Mouse (Mus musculus) heart, postnatal 0 days (tissue): Measurements from ENCODE around the gene Slc5a1. TPM values are rescaled to one million over a fixed set of nuclear protein-coding genes. Genes with fewer than 3 reads are reported as not detected.

Experiments used
- ATAC-seq: fragments of 200-750 bp; cut with Nextera tagmentation; 2 replicates; pipeline ENCODE4 v1.8.0; 2017; ENCODE audit warnings: low read depth, moderate number of reproducible peaks, moderate library complexity; ENCODE audit not compliant: insufficient read depth
- DNase-seq: peaks from one replicate; pipeline ENCODE4 v3.0.0-alpha.2; 2016; ENCODE audit warnings: low spot score
- H3K27ac ChIP-seq: fragments of 300-500 bp; sonication (generic); 2 replicates; pipeline ENCODE4 v1.5.1; 2014; ENCODE audit warnings: low read depth, mild to moderate bottlenecking
- H3K27me3 ChIP-seq: fragments of 300-500 bp; sonication (generic); 2 replicates; pipeline ENCODE4 v1.6.1; 2014; ENCODE audit warnings: low read length, mixed read lengths; ENCODE audit not compliant: control insufficient read depth, insufficient read depth
- H3K36me3 ChIP-seq: fragments of 300-500 bp; sonication (generic); replicated peaks from 2 replicates; pipeline ENCODE4 v1.6.1; 2014; ENCODE audit warnings: low read length, mixed read lengths; ENCODE audit not compliant: control insufficient read depth, insufficient read depth
- H3K4me1 ChIP-seq: fragments of 300-500 bp; sonication (generic); 2 replicates; pipeline ENCODE4 v1.6.1; 2014; ENCODE audit warnings: antibody characterized with exemption; ENCODE audit not compliant: control insufficient read depth, insufficient read depth
- H3K4me2 ChIP-seq: fragments of 300-500 bp; sonication (generic); 2 replicates; pipeline ENCODE4 v1.6.1; 2014; ENCODE audit warnings: low read depth, mild to moderate bottlenecking, low read length, moderate library complexity
- H3K4me3 ChIP-seq: fragments of 300-500 bp; sonication (generic); 2 replicates; pipeline ENCODE4 v1.5.1; 2014; ENCODE audit warnings: low read depth, low read length
- H3K9ac ChIP-seq: fragments of 300-500 bp; sonication (generic); replicated peaks from 2 replicates; pipeline ENCODE4 v1.6.1; 2014; ENCODE audit warnings: low read depth, low read length, mixed read lengths
- H3K9me3 ChIP-seq: fragments of 300-500 bp; sonication (generic); replicated peaks from 2 replicates; pipeline ENCODE4 v1.6.1; 2016; ENCODE audit warnings: low read length; ENCODE audit not compliant: control insufficient read depth
- CTCF ChIP-seq: IDR thresholded peaks from 2 replicates; pipeline ENCODE4 v1.5.1; 2016; ENCODE audit warnings: antibody characterized with exemption, control low read depth, low read depth
- EP300 ChIP-seq: IDR thresholded peaks from 2 replicates; pipeline ENCODE4 v1.6.1; 2016; ENCODE audit warnings: antibody characterized with exemption, low read depth
- WGBS: fragments of 180-500 bp; shearing (Covaris S2); extraction: QIAGEN DNeasy Blood & Tissue Kit; methylation state at CpG from one replicate; pipeline ENCODE4 v1.1.7; 2014; 5-methylcytosine and 5-hydroxymethylcytosine counted together
- polyA plus RNA-seq: library from polyadenylated mRNA; unstranded; fragments of >200 nt; fragmentation: Nextera tagmentation; extraction: Ambion mirVana; gene quantifications from 2 replicates; pipeline ENCODE4 v1.2.1, GENCODE M21; 2015
- total RNA-seq: library from RNA; depleted of rRNA; stranded (reverse); fragments of >200 nt; gene quantifications from 2 replicates; pipeline ENCODE4 v1.2.3, GENCODE M21; 2014; ENCODE audit warnings: low replicate concordance

Slc5a1 gene
- total and polyA plus RNA-seq, 2 experiments from 2014 or later, result not detected

GRCm38 (mm10) chr5:33107056-33107455 is 3.0 kb downstream of the Slc5a1 start:
- Histone ChIP-seq H3K9me3 (no peaks in the 10 kb centered on the region), H3K4me1 (no peaks in the 10 kb centered on the region), H3K4me3 (no peak overlapping the region), H3K9ac (no peak overlapping the region), H3K36me3 (no peaks in the 10 kb centered on the region), H3K27ac (no peak overlapping the region), H3K4me2 (no peak overlapping the region), H3K27me3 (peaks cover 22% of the 10 kb centered on the region)
- DNase-seq (no peak), ATAC-seq (no peak)
- 62% methylated on average over 6 of the region's 6 CpGs for WGBS
- TF ChIP-seq EP300 (no peak), CTCF (no peak)

GRCm38 (mm10) chr5:33107778-33108405 is 3.9 kb downstream of the Slc5a1 start:
- Histone ChIP-seq H3K36me3 (no peaks in the 10 kb centered on the region), H3K27ac (no peak overlapping the region), H3K27me3 (peaks cover 22% of the 10 kb centered on the region), H3K4me2 (no peak overlapping the region), H3K9me3 (no peaks in the 10 kb centered on the region), H3K4me3 (no peak overlapping the region), H3K9ac (no peak overlapping the region), H3K4me1 (no peaks in the 10 kb centered on the region)
- DNase-seq (no peak), ATAC-seq (no peak)
- 78% methylated on average over 14 of the region's 14 CpGs for WGBS
- TF ChIP-seq CTCF, result no peak
- no peak for TF ChIP-seq EP300

GRCm38 (mm10) chr5:33121871-33122315 is 17.9 kb downstream of the Slc5a1 start:
- H3K36me3 ChIP-seq, result no peaks in the 10 kb centered on the region
- no peak overlapping the region for H3K9ac ChIP-seq
- H3K4me2 ChIP-seq, result no peak overlapping the region
- no peaks in the 10 kb centered on the region for H3K9me3 ChIP-seq
- 54% methylated on average over 4 of the region's 4 CpGs for WGBS
- ATAC-seq, result no peak
- H3K27me3 ChIP-seq, result no peaks in the 10 kb centered on the region
- H3K27ac ChIP-seq, result no peak overlapping the region
- TF ChIP-seq CTCF (no peak), EP300 (no peak)
- DNase-seq, result no peak
- no peak overlapping the region for H3K4me3 ChIP-seq
- no peaks in the 10 kb centered on the region for H3K4me1 ChIP-seq

- WGBS, result 54% methylated on average over 3 of the region's 3 CpGs
- ATAC-seq, result no peak
Measured at GRCm38 (mm10) chr5:33123658-33124057, 19.6 kb downstream of the Slc5a1 start.

GRCm38 (mm10) chr5:33125318-33125717 is 21.3 kb downstream of the Slc5a1 start:
- Histone ChIP-seq H3K4me1 (no peaks in the 10 kb centered on the region), H3K9me3 (no peaks in the 10 kb centered on the region), H3K27me3 (no peaks in the 10 kb centered on the region), H3K4me2 (no peak overlapping the region), H3K4me3 (no peak overlapping the region), H3K36me3 (no peaks in the 10 kb centered on the region), H3K27ac (no peak overlapping the region), H3K9ac (no peak overlapping the region)
- TF ChIP-seq EP300 (no peak), CTCF (no peak)
- ATAC-seq (no peak), DNase-seq (no peak)
- 84% methylated on average over 4 of the region's 4 CpGs for WGBS

More at GRCm38 (mm10) chr5:33123658-33124057, 19.6 kb downstream of the Slc5a1 start:
- H3K27me3 ChIP-seq, result no peaks in the 10 kb centered on the region
- TF ChIP-seq CTCF (no peak), EP300 (no peak)
- H3K9ac ChIP-seq, result no peak overlapping the region
- no peak overlapping the region for H3K27ac ChIP-seq
- no peak for DNase-seq
- no peaks in the 10 kb centered on the region for H3K9me3 ChIP-seq
- no peaks in the 10 kb centered on the region for H3K4me1 ChIP-seq
- H3K4me2 ChIP-seq, result no peak overlapping the region
- no peaks in the 10 kb centered on the region for H3K36me3 ChIP-seq
- no peak overlapping the region for H3K4me3 ChIP-seq

GRCm38 (mm10) chr5:33134132-33134531 is 30.1 kb downstream of the Slc5a1 start:
- no peak for ATAC-seq
- Histone ChIP-seq H3K4me3 (no peak overlapping the region), H3K27ac (no peak overlapping the region), H3K36me3 (no peaks in the 10 kb centered on the region), H3K9ac (no peak overlapping the region), H3K4me1 (no peaks in the 10 kb centered on the region), H3K9me3 (no peaks in the 10 kb centered on the region), H3K27me3 (no peaks in the 10 kb centered on the region), H3K4me2 (no peak overlapping the region)
- TF ChIP-seq EP300, result no peak
- TF ChIP-seq CTCF, result no peak
- DNase-seq, result no peak
- WGBS, result 87% methylated on average over 4 of the region's 4 CpGs
